Mouse (Mus musculus): ENCODE measurements around the gene Gm45716.

Gm45716 gene

DNA sequence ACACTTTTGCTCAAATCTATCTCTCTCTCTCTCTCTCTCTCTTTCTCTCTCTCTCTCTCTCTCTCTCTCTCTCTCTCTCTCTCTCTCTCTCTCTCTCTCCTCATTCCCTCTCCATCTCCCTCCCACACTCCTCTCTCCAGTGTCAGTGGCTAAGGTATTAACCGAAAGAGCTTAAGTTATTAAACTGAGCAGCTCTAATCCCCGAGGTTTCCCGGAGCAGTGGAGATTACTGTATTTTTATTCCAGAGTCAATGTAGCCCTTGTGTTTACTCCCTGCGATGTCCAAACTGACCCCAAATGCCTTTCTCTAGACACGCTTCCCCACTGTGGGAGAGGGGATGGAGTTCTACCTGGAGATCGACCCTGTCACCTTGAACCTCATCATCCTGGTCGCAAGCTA is at the start of gene Gm45716:
Gene Gm45716, plus strand, starts transcription at position 243 of the 400 bp plus-strand sequence.
- DNase-seq (ENCODE audit: low spot score): no peak

DNA sequence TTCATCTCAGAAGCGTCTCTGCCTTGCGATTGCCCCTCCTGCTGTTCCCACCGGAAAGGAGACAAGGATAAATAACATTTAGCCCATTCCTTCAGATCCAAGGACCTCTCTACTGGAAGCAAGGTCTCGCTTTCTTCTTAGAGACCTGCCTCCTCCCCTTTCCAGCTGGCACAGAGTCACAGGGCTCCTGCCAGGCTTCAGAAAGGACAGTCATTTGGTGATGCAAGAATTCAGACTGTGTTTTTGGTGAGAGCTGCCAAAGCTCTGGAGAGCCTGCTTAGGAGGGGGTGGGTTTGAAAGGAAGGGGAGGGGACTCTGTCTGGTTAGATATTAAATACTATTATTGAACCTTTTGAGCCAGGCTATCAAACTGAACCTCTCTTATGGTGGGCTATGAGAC is 45.1 kb upstream of the Gm45716 start:
- peak; percentile 65 for DNase-seq (ENCODE audit: low spot score)

DNA sequence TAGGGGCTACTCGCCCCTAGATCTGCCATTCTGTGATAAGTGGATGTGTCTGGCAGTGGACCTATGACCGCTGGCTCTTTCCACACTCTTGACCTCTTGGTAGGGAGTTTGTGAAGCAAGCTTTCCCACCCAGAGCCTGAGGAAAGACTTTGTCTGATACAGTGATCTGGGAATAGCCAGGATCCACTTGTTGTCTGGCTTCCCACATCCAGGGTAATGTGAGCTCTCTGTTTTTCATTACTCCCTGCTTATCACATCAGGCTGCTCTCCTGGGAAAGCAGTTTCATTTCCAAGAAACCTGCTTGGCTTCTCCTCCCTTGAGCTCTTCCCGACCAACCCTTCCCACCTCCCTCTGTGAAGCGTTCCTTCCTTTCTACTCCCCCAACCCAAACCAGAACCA is 44.5 kb upstream of the Gm45716 start:
- DNase-seq (ENCODE audit: low spot score): peak; percentile 8

- no peak for DNase-seq (ENCODE audit: low spot score)
Observed at GRCm38 (mm10) chr11:90146086-90146860, 41.2 kb upstream of the Gm45716 start.

- DNase-seq (ENCODE audit: low spot score): no peak
Observed at GRCm38 (mm10) chr11:90155066-90155465, 32.4 kb upstream of the Gm45716 start.

DNA sequence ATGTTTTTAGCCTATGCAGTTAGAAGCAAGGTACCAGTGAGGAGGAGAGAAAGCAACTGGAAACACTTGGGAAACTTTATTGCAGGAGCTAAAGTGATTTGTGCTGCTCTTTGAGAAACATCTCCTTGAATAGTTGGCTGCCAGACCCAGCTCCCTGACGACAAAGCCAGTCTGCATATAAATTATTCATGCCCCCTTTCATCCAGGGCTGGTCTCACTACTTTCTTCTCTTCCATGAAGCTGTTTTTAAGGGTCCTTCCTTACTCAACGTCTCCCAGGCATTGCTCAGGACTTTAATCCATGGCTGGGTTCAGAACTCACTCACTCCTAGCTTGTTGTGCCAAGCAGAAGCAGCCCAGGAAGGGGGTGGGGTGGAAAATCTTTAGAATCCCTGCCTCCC is 32.0 kb upstream of the Gm45716 start:
- no peak for DNase-seq (ENCODE audit: low spot score)

- DNase-seq (ENCODE audit: low spot score): peak; percentile 21
Observed at GRCm38 (mm10) chr11:90167771-90168170, 19.7 kb upstream of the Gm45716 start.

DNA sequence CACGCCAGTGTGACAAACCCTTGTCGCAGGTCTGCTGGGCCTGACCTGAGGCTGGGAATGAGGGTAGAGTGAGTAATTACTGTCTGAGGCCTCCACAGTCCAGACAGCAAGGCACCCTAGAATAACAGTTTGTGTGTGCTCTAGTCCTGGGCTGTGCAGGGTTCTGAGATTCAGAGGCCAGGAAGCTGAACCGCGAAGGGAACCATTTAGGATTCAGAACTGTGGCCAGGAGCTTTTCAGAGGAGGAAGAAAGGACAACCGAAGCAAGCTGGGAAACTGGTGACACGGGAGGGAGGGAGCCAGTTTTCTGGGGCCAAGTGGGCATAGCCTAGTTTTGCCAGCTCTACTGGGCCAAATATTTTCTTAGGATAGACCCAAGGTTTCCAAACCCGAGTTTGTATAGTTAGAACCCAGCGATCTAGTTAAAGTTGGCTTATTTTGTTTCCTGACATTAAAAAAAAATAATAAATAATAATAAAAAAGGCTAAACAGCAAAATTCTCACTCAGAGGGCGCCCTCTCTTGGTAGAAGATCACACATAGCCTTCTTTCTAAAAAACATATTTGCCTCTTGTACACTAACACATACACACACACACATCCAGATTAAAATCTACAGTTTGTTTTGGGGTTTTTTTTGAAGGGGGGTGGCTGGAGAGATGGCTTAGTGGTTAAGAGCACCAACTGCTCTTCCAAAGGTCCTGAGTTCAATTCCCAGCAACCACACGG is 19.0 kb upstream of the Gm45716 start:
- DNase-seq (ENCODE audit: low spot score): no peak

GRCm38 (mm10) chr11:90169200-90170013 is 18.1 kb upstream of the Gm45716 start:
- DNase-seq (ENCODE audit: low spot score): peak; percentile 8

- peak; percentile 53 for DNase-seq (ENCODE audit: low spot score)
Observed at GRCm38 (mm10) chr11:90170014-90170320, 17.5 kb upstream of the Gm45716 start.

- no peak for DNase-seq (ENCODE audit: low spot score)
Observed at GRCm38 (mm10) chr11:90172331-90172730, 15.2 kb upstream of the Gm45716 start.

GRCm38 (mm10) chr11:90175634-90176300 is 11.7 kb upstream of the Gm45716 start:
- DNase-seq (ENCODE audit: low spot score): no peak

- no peak for DNase-seq (ENCODE audit: low spot score)
Observed at GRCm38 (mm10) chr11:90177389-90177788, 10.1 kb upstream of the Gm45716 start.

DNA sequence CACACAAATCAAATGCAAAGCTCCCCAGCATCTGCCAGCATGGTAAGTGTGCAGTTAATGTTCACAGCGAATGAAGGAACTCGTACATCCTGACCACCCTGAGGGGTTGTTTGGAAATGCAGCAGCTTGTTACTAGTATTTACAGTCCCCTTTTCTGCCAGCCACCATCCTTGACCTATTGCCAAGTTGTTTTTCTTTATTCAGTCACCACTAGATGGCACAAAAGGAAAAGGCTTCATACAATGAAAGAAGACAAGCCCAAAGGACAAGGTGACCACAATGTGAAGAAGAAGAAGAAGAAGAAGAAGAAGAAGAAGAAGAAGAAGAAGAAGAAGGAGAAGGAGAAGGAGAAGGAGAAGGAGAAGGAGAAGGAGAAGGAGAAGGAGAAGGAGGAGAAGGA is 4.1 kb upstream of the Gm45716 start:
- DNase-seq (ENCODE audit: low spot score): no peak

- no peak for DNase-seq (ENCODE audit: low spot score)
Observed at GRCm38 (mm10) chr11:90184756-90185155, 2.7 kb upstream of the Gm45716 start.

GRCm38 (mm10) chr11:90190156-90190555 is 2.7 kb downstream of the Gm45716 start:
- no peak for DNase-seq (ENCODE audit: low spot score)

DNA sequence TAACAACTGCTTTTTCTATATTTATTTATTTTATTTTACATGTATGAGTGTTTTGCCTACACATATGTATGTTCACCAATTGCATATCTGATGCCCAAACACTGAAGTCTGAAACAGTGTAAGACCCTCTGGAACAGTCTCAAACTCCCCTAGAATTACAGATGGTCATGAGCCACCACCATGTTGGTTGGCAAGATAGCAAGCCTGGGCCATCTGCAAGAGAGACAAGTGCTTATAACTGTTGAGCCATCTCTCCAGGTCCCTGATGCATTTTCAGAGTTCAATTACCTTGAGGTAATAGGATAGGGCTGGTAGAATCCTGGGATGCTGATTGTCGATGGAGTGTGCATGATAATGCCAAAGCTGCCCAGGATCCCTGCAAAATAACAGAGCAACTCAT is 7.5 kb downstream of the Gm45716 start:
- DNase-seq (ENCODE audit: low spot score): no peak

GRCm38 (mm10) chr11:90195756-90196520 is 8.5 kb downstream of the Gm45716 start:
- peak; percentile 12 for DNase-seq (ENCODE audit: low spot score)

GRCm38 (mm10) chr11:90196521-90197215 is 9.2 kb downstream of the Gm45716 start:
- DNase-seq (ENCODE audit: low spot score): no peak

DNA sequence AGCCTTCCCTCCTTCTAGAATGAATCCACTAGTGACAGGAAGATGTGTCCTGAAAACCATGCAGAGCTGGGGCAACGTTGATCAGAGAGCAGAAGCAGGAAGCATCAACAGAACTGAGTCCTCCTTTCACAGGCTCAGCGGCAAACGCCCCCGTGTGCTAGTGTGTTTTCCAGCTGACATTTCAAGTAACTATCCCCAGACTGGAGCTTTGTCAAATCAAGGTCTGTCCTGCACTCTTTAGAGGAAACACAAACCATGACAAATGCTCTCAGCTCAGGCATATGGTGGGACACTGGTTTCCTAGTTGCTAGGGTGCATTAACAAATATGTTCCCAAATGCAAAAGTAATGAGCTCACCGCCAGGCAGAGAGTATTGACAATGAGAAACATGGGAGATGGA is 10.6 kb downstream of the Gm45716 start:
- no peak for DNase-seq (ENCODE audit: low spot score)

GRCm38 (mm10) chr11:90200826-90201225 is 13.3 kb downstream of the Gm45716 start:
- no peak for DNase-seq (ENCODE audit: low spot score)
